Mouse (Mus musculus): ENCODE measurements around the gene Krt34. TPM values are rescaled to one million over a fixed set of nuclear protein-coding genes. Genes with fewer than 3 reads are reported as not detected.

Krt34 gene
- total and polyA plus RNA-seq, 3 experiments = not detected

GRCm38 (mm10) chr11:100066236-100067010 is 25.1 kb upstream of the Krt34 start:
- Histone ChIP-seq H3K9ac (ENCODE audit: low read depth, low read length) (no peak overlapping the region), H3K79me2 (replicated peaks; ENCODE audit: control insufficient read depth, insufficient read depth, low read length) (no peaks in the 10 kb centered on the region), H3K27ac (no peak overlapping the region), H3K27me3 (ENCODE audit: control insufficient read depth, insufficient read depth, low read length) (no peaks in the 10 kb centered on the region), H3K36me3 (ENCODE audit: control insufficient read depth, insufficient read depth, low read length) (no peaks in the 10 kb centered on the region), H3K4me3 (no peak overlapping the region), H3K4me1 (ENCODE audit: control insufficient read depth, insufficient read depth, low read length) (no peaks in the 10 kb centered on the region)
- intact Hi-C loops (cut with DNase I) = loop anchor here (5.0 kb wide), 1 partner anchor 101 kb away; no protein-coding TSS in a partner anchor
- TF ChIP-seq POLR2A (IDR thresholded peaks at IDR 0.05; ENCODE audit: insufficient read depth, low read depth, low read length) (no peak), EP300 (IDR thresholded peaks at IDR 0.05; ENCODE audit: insufficient read depth, low read depth, low read length) (no peak), CTCF (IDR thresholded peaks at IDR 0.05) (no peak)
- no peak for DNase-seq
- WGBS = 31% methylated on average over 12 of the region's 12 CpGs

- H3K9ac ChIP-seq (ENCODE audit: low read depth, low read length) = no peak overlapping the region
- no peak for TF ChIP-seq EP300 (IDR thresholded peaks at IDR 0.05; ENCODE audit: insufficient read depth, low read depth, low read length)
- TF ChIP-seq POLR2A (IDR thresholded peaks at IDR 0.05; ENCODE audit: insufficient read depth, low read depth, low read length) = no peak
- TF ChIP-seq CTCF (IDR thresholded peaks at IDR 0.05) = peak; percentile 22
- H3K36me3 ChIP-seq (ENCODE audit: control insufficient read depth, insufficient read depth, low read length) = no peaks in the 10 kb centered on the region
- H3K4me3 ChIP-seq = no peak overlapping the region
- DNase-seq = no peak
- no peaks in the 10 kb centered on the region for H3K79me2 ChIP-seq (replicated peaks; ENCODE audit: control insufficient read depth, insufficient read depth, low read length)
- no peaks in the 10 kb centered on the region for H3K27me3 ChIP-seq (ENCODE audit: control insufficient read depth, insufficient read depth, low read length)
- WGBS = 77% methylated on average over 8 of the region's 8 CpGs
- no peaks in the 10 kb centered on the region for H3K4me1 ChIP-seq (ENCODE audit: control insufficient read depth, insufficient read depth, low read length)
- no peak overlapping the region for H3K27ac ChIP-seq
- intact Hi-C loops (cut with DNase I) = no loop called here
Measured at GRCm38 (mm10) chr11:100058875-100059274, 17.5 kb upstream of the Krt34 start.

- no peaks in the 10 kb centered on the region for H3K27me3 ChIP-seq (ENCODE audit: control insufficient read depth, insufficient read depth, low read length)
- H3K27ac ChIP-seq = no peak overlapping the region
- WGBS = 59% methylated on average over 9 of the region's 9 CpGs
- no peaks in the 10 kb centered on the region for H3K36me3 ChIP-seq (ENCODE audit: control insufficient read depth, insufficient read depth, low read length)
- no peaks in the 10 kb centered on the region for H3K4me1 ChIP-seq (ENCODE audit: control insufficient read depth, insufficient read depth, low read length)
- H3K9ac ChIP-seq (ENCODE audit: low read depth, low read length) = no peak overlapping the region
- H3K79me2 ChIP-seq (replicated peaks; ENCODE audit: control insufficient read depth, insufficient read depth, low read length) = no peaks in the 10 kb centered on the region
- TF ChIP-seq CTCF (IDR thresholded peaks at IDR 0.05) = no peak
- no peak for TF ChIP-seq POLR2A (IDR thresholded peaks at IDR 0.05; ENCODE audit: insufficient read depth, low read depth, low read length)
- no peak for TF ChIP-seq EP300 (IDR thresholded peaks at IDR 0.05; ENCODE audit: insufficient read depth, low read depth, low read length)
- intact Hi-C loops (cut with DNase I) = no loop called here
- no peak for DNase-seq
- no peak overlapping the region for H3K4me3 ChIP-seq
Measured at GRCm38 (mm10) chr11:100055686-100056655, 14.6 kb upstream of the Krt34 start.

GRCm38 (mm10) chr11:100050451-100050850 is 9.1 kb upstream of the Krt34 start, which contains the start of gene Krt31:
Gene Krt31, minus strand, starts transcription at chr11:100050551.
- WGBS = 74% methylated on average over 3 of the region's 3 CpGs
- no peak within 1 kb of the TSS for H3K9ac ChIP-seq (ENCODE audit: low read depth, low read length)
- intact Hi-C loops (cut with DNase I) = no loop called here
- no peak for DNase-seq
- H3K4me3 ChIP-seq = no peak within 1 kb of the TSS
- H3K27ac ChIP-seq = no peak within 1 kb of the TSS
- H3K27me3 ChIP-seq (ENCODE audit: control insufficient read depth, insufficient read depth, low read length) = no peaks in the 10 kb centered on the region
- H3K36me3 ChIP-seq (ENCODE audit: control insufficient read depth, insufficient read depth, low read length) = no peaks in the 10 kb centered on the region
- TF ChIP-seq EP300 (IDR thresholded peaks at IDR 0.05; ENCODE audit: insufficient read depth, low read depth, low read length) (no peak), POLR2A (IDR thresholded peaks at IDR 0.05; ENCODE audit: insufficient read depth, low read depth, low read length) (no peak), CTCF (IDR thresholded peaks at IDR 0.05) (no peak)
- no peaks in the 10 kb centered on the region for H3K79me2 ChIP-seq (replicated peaks; ENCODE audit: control insufficient read depth, insufficient read depth, low read length)
- no peaks in the 10 kb centered on the region for H3K4me1 ChIP-seq (ENCODE audit: control insufficient read depth, insufficient read depth, low read length)

- intact Hi-C loops (cut with DNase I) = no loop called here
- 55% methylated on average over 2 of the region's 2 CpGs for WGBS
- no peak for DNase-seq
- TF ChIP-seq EP300 (IDR thresholded peaks at IDR 0.05; ENCODE audit: insufficient read depth, low read depth, low read length) (no peak), POLR2A (IDR thresholded peaks at IDR 0.05; ENCODE audit: insufficient read depth, low read depth, low read length) (no peak), CTCF (IDR thresholded peaks at IDR 0.05) (no peak)
- H3K4me1 ChIP-seq (ENCODE audit: control insufficient read depth, insufficient read depth, low read length) = no peaks in the 10 kb centered on the region
- H3K79me2 ChIP-seq (replicated peaks; ENCODE audit: control insufficient read depth, insufficient read depth, low read length) = no peaks in the 10 kb centered on the region
- H3K4me3 ChIP-seq = no peak overlapping the region
- no peak overlapping the region for H3K9ac ChIP-seq (ENCODE audit: low read depth, low read length)
- no peak overlapping the region for H3K27ac ChIP-seq
- no peaks in the 10 kb centered on the region for H3K36me3 ChIP-seq (ENCODE audit: control insufficient read depth, insufficient read depth, low read length)
- no peaks in the 10 kb centered on the region for H3K27me3 ChIP-seq (ENCODE audit: control insufficient read depth, insufficient read depth, low read length)
Measured at GRCm38 (mm10) chr11:100047193-100047592, 5.8 kb upstream of the Krt34 start.
